Mouse (Mus musculus): ENCODE measurements at regions not wholly inside any gene's neighbourhood (a gene's known extent, or its start where the extent isn't known, plus 50 kb on each side); places are given as distances from the start of the nearest gene placed in this dataset.

- ATAC-seq (ENCODE audit: low FRiP score) = peak; percentile 95
- WGBS = 25% methylated on average over 16 of the region's 16 CpGs
- Histone ChIP-seq H3K4me1 (replicated peaks; ENCODE audit: control insufficient read depth, insufficient read depth, low read length) (no peaks in the 10 kb centered on the region), H3K27me3 (ENCODE audit: control insufficient read depth, insufficient read depth, low read length) (no peaks in the 10 kb centered on the region), H3K4me2 (replicated peaks) (peak overlapping the region; percentile 54), H3K27ac (no peak overlapping the region), H3K9ac (peak overlapping the region; percentile 60), H3K36me3 (replicated peaks; ENCODE audit: control insufficient read depth, insufficient read depth) (no peaks in the 10 kb centered on the region), H3K4me3 (replicated peaks; ENCODE audit: low read length) (peak overlapping the region; percentile 42), H3K9me3 (ENCODE audit: control insufficient read depth, low read length) (no peaks in the 10 kb centered on the region)
- DNase-seq (ENCODE audit: low spot score) = peak; percentile 47
Observed at GRCm38 (mm10) chr17:22673891-22674622, 73.3 kb downstream of the Vmn2r112 start.

Data from hindbrain, embryonic 14.5 days (tissue).